Mouse (Mus musculus): ENCODE measurements around the gene Gm19402. TPM values are rescaled to one million over a fixed set of nuclear protein-coding genes. Genes with fewer than 3 reads are reported as not detected.
"Not testable (repeated sequence)": the region's sequence is repeated elsewhere in the genome, so short reads cannot be mapped to it uniquely, and the experiment has no call there.

Gene Gm19402
- polyA plus RNA-seq, 1 experiment from 2014 or later = not detected

GRCm38 (mm10) chr10:77711157-77711556 is 20.6 kb upstream of the Gm19402 start, which contains the start of gene Gm10024:
Gene Gm10024 (plus strand): TSS chr10:77711457.
- H3K27me3 ChIP-seq (ENCODE audit: control insufficient read depth, insufficient read depth, low read length); H3K9ac ChIP-seq; H3K27ac ChIP-seq; DNase-seq (ENCODE audit: low spot score); H3K4me3 ChIP-seq (replicated peaks; ENCODE audit: low read length); H3K4me2 ChIP-seq (replicated peaks); H3K9me3 ChIP-seq (ENCODE audit: control insufficient read depth, low read length); H3K4me1 ChIP-seq (replicated peaks; ENCODE audit: control insufficient read depth, insufficient read depth, low read length); ATAC-seq (ENCODE audit: low FRiP score); H3K36me3 ChIP-seq (replicated peaks; ENCODE audit: control insufficient read depth, insufficient read depth): not testable (repeated sequence)

- H3K27me3 ChIP-seq (ENCODE audit: control insufficient read depth, insufficient read depth, low read length) = no peaks in the 10 kb centered on the region
- H3K9ac ChIP-seq = no peak overlapping the region
- DNase-seq (ENCODE audit: low spot score) (no peak), ATAC-seq (ENCODE audit: low FRiP score) (no peak)
- no peaks in the 10 kb centered on the region for H3K36me3 ChIP-seq (replicated peaks; ENCODE audit: control insufficient read depth, insufficient read depth)
- 80% methylated on average over 3 of the region's 3 CpGs for WGBS
- H3K4me2 ChIP-seq (replicated peaks) = no peak overlapping the region
- no peak overlapping the region for H3K27ac ChIP-seq
- no peaks in the 10 kb centered on the region for H3K4me1 ChIP-seq (replicated peaks; ENCODE audit: control insufficient read depth, insufficient read depth, low read length)
- H3K4me3 ChIP-seq (replicated peaks; ENCODE audit: low read length) = no peak overlapping the region
- peaks cover 10% of the 10 kb centered on the region; the same call in 1 of the 2 replicates for H3K9me3 ChIP-seq (ENCODE audit: control insufficient read depth, low read length)
These were observed 19.3 kb upstream of the Gm19402 start for GRCm38 (mm10) chr10:77709831-77710230.

GRCm38 (mm10) chr10:77706326-77706725 is 15.8 kb upstream of the Gm19402 start, which contains the start of gene Gm10272:
Gene Gm10272 (plus strand): TSS chr10:77706626.
- no peaks in the 10 kb centered on the region for H3K36me3 ChIP-seq (replicated peaks; ENCODE audit: control insufficient read depth, insufficient read depth)
- ATAC-seq (ENCODE audit: low FRiP score) (no peak), DNase-seq (ENCODE audit: low spot score) (no peak)
- H3K9ac ChIP-seq = no peak within 1 kb of the TSS
- 100% methylated on average over 1 of the region's 1 CpGs for WGBS
- H3K9me3 ChIP-seq (ENCODE audit: control insufficient read depth, low read length) = peaks cover 10% of the 10 kb centered on the region; the same call in 1 of the 2 replicates
- no peak within 1 kb of the TSS for H3K27ac ChIP-seq
- no peak within 1 kb of the TSS for H3K4me3 ChIP-seq (replicated peaks; ENCODE audit: low read length)
- H3K27me3 ChIP-seq (ENCODE audit: control insufficient read depth, insufficient read depth, low read length) = no peaks in the 10 kb centered on the region
- no peaks in the 10 kb centered on the region for H3K4me1 ChIP-seq (replicated peaks; ENCODE audit: control insufficient read depth, insufficient read depth, low read length)
- H3K4me2 ChIP-seq (replicated peaks) = no peak within 1 kb of the TSS

DNA sequence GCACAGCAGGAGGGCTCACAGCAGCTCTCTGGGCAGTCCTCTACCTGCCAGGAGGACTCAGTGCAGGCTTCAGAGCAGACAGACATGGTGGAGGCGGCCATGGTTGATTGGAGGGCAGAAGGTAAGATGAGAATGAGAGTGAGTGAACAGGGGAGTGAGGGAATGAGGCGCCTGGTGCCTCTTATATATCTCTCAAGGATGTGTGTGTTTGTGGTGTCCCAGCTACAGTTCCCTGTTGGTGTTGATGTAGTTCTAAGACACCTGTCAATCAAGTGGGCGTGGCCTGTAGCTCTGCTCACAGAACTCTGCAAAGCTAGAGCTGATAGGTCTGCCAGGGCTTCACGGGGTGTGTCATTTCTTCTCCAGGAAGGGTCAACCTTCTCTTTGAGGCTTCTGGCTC is 6.6 kb upstream of the Gm19402 start, which contains the start of gene Gm9508:
Gm9508 (minus strand) TSS at position 101 of the 400 bp plus-strand sequence.
- Histone ChIP-seq H3K9me3 (ENCODE audit: control insufficient read depth, low read length) (no peaks in the 10 kb centered on the region), H3K4me3 (replicated peaks; ENCODE audit: low read length) (no peak within 1 kb of the TSS), H3K36me3 (replicated peaks; ENCODE audit: control insufficient read depth, insufficient read depth) (no peaks in the 10 kb centered on the region), H3K27me3 (ENCODE audit: control insufficient read depth, insufficient read depth, low read length) (no peaks in the 10 kb centered on the region), H3K4me1 (replicated peaks; ENCODE audit: control insufficient read depth, insufficient read depth, low read length) (no peaks in the 10 kb centered on the region), H3K27ac (no peak within 1 kb of the TSS), H3K9ac (no peak within 1 kb of the TSS), H3K4me2 (replicated peaks) (no peak within 1 kb of the TSS)
- WGBS = 39% methylated on average over 4 of the region's 4 CpGs
- DNase-seq (ENCODE audit: low spot score) = no peak
- ATAC-seq (ENCODE audit: low FRiP score) = no peak

GRCm38 (mm10) chr10:77687021-77687420 is 3.5 kb downstream of the Gm19402 start:
- no peaks in the 10 kb centered on the region for H3K36me3 ChIP-seq (replicated peaks; ENCODE audit: control insufficient read depth, insufficient read depth)
- no peak overlapping the region for H3K27ac ChIP-seq
- H3K9me3 ChIP-seq (ENCODE audit: control insufficient read depth, low read length) = no peaks in the 10 kb centered on the region
- H3K27me3 ChIP-seq (ENCODE audit: control insufficient read depth, insufficient read depth, low read length) = peaks cover 24% of the 10 kb centered on the region
- H3K4me1 ChIP-seq (replicated peaks; ENCODE audit: control insufficient read depth, insufficient read depth, low read length) = peaks cover 8% of the 10 kb centered on the region; the same call in 1 of the 2 replicates
- 37% methylated on average over 10 of the region's 10 CpGs for WGBS
- DNase-seq (ENCODE audit: low spot score) (no peak), ATAC-seq (ENCODE audit: low FRiP score) (no peak)
- H3K9ac ChIP-seq = no peak overlapping the region
- H3K4me2 ChIP-seq (replicated peaks) = no peak overlapping the region
- H3K4me3 ChIP-seq (replicated peaks; ENCODE audit: low read length) = no peak overlapping the region

DNA sequence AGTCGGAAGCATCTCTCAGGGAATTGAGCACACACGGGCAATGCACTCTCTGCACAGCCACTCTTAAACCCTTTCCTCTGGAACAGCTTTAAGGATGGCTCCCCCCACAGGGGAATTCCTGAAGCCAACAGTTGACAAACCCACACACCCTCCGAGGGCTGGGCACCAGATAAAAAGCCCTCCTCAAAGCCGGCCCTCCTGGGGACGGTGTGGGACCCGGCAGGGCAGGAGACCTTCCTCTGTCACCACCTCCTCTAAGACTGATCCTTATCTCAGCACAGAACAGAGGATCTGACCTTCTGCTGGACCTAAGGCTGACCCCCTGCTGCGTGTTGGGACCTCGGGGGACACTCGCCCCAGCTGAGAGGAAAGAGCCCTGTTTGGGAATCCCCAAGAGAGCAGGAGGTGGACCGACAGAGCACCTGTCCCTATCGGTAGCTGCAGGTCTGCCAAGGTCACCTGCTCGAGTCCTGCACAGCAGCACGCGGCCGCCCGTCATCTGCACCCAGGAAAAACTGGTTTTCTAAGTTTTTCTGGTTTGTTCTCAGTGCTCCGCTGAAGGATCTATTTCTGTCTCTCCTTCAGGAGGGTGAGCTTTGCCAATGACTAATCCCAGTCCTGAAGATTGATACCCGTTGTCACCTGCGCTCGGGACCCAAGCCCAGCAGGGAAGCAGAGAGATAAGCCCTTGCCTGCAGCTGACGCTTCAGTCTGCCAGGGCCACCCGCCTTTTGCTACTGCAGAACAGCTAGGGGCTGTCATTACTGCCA is 4.5 kb downstream of the Gm19402 start, which contains the start of gene Tspear:
Tspear (plus strand) TSS at position 675 of the 770 bp plus-strand sequence.
- Histone ChIP-seq H3K27me3 (ENCODE audit: control insufficient read depth, insufficient read depth, low read length) (peaks cover 24% of the 10 kb centered on the region), H3K4me3 (replicated peaks; ENCODE audit: low read length) (no peak within 1 kb of the TSS), H3K4me1 (replicated peaks; ENCODE audit: control insufficient read depth, insufficient read depth, low read length) (peaks cover 8% of the 10 kb centered on the region; the same call in 1 of the 2 replicates), H3K4me2 (replicated peaks) (no peak within 1 kb of the TSS), H3K9ac (no peak within 1 kb of the TSS), H3K36me3 (replicated peaks; ENCODE audit: control insufficient read depth, insufficient read depth) (no peaks in the 10 kb centered on the region), H3K27ac (no peak within 1 kb of the TSS), H3K9me3 (ENCODE audit: control insufficient read depth, low read length) (no peaks in the 10 kb centered on the region)
- no peak for DNase-seq (ENCODE audit: low spot score)
- 8% methylated on average over 22 of the region's 22 CpGs for WGBS
- ATAC-seq (ENCODE audit: low FRiP score) = 0 out of 2 replicates have a peak, but pooled peaks have one; percentile 32

DNA sequence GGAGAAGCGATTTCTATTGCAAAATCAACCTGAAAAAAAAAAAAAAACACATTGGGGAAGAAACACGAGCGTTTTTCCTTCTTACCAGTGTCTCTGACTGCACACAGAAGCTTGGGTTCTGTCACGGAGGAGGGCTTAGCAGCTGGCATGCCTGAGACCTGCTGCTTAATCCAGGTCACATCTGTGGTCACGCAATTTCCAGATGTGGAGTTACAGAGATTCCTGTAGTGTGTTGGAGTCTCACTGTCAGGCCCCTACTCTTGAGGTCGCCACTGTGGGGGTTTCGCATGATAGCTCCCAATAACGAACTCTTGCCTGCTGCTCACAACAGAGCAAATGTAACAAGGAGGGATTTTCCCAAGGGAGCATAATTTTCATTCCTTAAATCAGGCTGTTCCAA is 6.4 kb downstream of the Gm19402 start:
- Histone ChIP-seq H3K36me3 (replicated peaks; ENCODE audit: control insufficient read depth, insufficient read depth) (no peaks in the 10 kb centered on the region), H3K27ac (no peak overlapping the region), H3K9ac (no peak overlapping the region), H3K4me3 (replicated peaks; ENCODE audit: low read length) (no peak overlapping the region), H3K4me1 (replicated peaks; ENCODE audit: control insufficient read depth, insufficient read depth, low read length) (peaks cover 8% of the 10 kb centered on the region; the same call in 1 of the 2 replicates), H3K9me3 (ENCODE audit: control insufficient read depth, low read length) (no peaks in the 10 kb centered on the region), H3K27me3 (ENCODE audit: control insufficient read depth, insufficient read depth, low read length) (peaks cover 31% of the 10 kb centered on the region), H3K4me2 (replicated peaks) (no peak overlapping the region)
- DNase-seq (ENCODE audit: low spot score) = no peak
- no peak for ATAC-seq (ENCODE audit: low FRiP score)
- WGBS = 34% methylated on average over 8 of the region's 8 CpGs

DNA sequence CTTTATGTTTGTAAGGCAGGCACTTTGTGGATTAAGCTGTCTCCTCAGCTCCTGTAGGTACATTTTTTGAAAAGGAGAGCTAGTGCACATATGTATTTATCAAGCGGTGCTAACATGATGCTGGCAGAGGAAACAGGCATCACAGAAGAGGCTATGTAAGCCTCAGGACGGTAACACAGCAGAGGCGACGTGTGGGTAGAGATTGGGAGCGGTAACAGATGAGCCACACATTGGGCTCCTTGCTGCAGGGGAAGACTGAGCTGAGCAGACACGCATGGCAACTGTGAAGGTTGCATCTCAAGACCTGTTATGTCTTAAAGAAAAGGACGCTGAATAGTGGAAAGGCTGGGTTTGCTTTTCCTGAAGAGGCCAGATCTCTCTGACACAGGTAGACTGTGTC is 7.6 kb downstream of the Gm19402 start:
- no peak for ATAC-seq (ENCODE audit: low FRiP score)
- Histone ChIP-seq H3K4me3 (replicated peaks; ENCODE audit: low read length) (no peak overlapping the region), H3K9me3 (ENCODE audit: control insufficient read depth, low read length) (no peaks in the 10 kb centered on the region), H3K27ac (no peak overlapping the region), H3K9ac (no peak overlapping the region), H3K36me3 (replicated peaks; ENCODE audit: control insufficient read depth, insufficient read depth) (no peaks in the 10 kb centered on the region), H3K4me1 (replicated peaks; ENCODE audit: control insufficient read depth, insufficient read depth, low read length) (peaks cover 8% of the 10 kb centered on the region; the same call in 1 of the 2 replicates), H3K27me3 (ENCODE audit: control insufficient read depth, insufficient read depth, low read length) (peaks cover 38% of the 10 kb centered on the region), H3K4me2 (replicated peaks) (no peak overlapping the region)
- DNase-seq (ENCODE audit: low spot score) = no peak
- WGBS = 81% methylated on average over 7 of the region's 7 CpGs

DNA sequence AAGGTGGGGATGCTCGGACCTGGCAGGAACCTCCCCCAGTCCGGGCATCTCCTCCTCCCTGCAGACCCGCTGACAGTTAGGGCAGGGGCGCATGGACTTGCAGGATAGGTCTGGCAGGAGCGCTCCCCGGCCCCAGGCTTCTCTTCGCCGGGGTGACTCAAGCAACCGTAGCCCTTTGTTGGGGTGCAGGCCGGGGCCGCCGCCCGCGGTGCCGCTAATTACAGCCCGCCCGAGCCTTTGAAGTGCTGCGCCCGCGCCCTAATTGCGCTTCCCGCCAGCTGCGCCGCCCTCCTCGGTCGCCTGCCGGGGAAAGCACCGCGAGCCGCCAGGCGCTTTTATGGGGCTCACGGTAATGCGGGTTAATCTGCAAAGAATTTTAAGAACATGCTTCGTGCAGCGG is 13.0 kb downstream of the Gm19402 start:
- ATAC-seq (ENCODE audit: low FRiP score) (0 out of 2 replicates have a peak, but pooled peaks have one; percentile 24), DNase-seq (ENCODE audit: low spot score) (no peak)
- Histone ChIP-seq H3K36me3 (replicated peaks; ENCODE audit: control insufficient read depth, insufficient read depth) (no peaks in the 10 kb centered on the region), H3K27me3 (ENCODE audit: control insufficient read depth, insufficient read depth, low read length) (peaks cover 41% of the 10 kb centered on the region), H3K4me3 (replicated peaks; ENCODE audit: low read length) (peak overlapping the region; percentile 22), H3K4me2 (replicated peaks) (peak overlapping the region; percentile 56), H3K27ac (no peak overlapping the region), H3K4me1 (replicated peaks; ENCODE audit: control insufficient read depth, insufficient read depth, low read length) (peaks cover 8% of the 10 kb centered on the region; the same call in 1 of the 2 replicates), H3K9ac (0 out of 2 replicates have a peak overlapping the region, but pooled peaks have one; percentile 17), H3K9me3 (ENCODE audit: control insufficient read depth, low read length) (no peaks in the 10 kb centered on the region)
- under 1% methylated on average over 35 of the region's 35 CpGs for WGBS
